Mouse (Mus musculus) small intestine, adult 10 weeks (tissue): ENCODE data around the gene Col25a1. TPM values are rescaled to one million over a fixed set of nuclear protein-coding genes. Genes with fewer than 3 reads are reported as not detected.

Experiments used
- polyA plus RNA-seq: library from polyadenylated mRNA; stranded (reverse); fragments of 350-450 nt; fragmentation: Illumina TruSeq; extraction: RNeasy Lipid Tissue Mini Kit (QIAGEN cat#74804); gene quantifications from one replicate; pipeline ENCODE4 v1.2.3, GENCODE M21; 2014; ENCODE audit warnings: low replicate concordance

Col25a1 gene
- 0.93 TPM for polyA plus RNA-seq

GRCm38 (mm10) chr3:130131201-130131600, at the start of gene Col25a1:
Gene Col25a1 (plus strand): TSS chr3:130131501.

DNA sequence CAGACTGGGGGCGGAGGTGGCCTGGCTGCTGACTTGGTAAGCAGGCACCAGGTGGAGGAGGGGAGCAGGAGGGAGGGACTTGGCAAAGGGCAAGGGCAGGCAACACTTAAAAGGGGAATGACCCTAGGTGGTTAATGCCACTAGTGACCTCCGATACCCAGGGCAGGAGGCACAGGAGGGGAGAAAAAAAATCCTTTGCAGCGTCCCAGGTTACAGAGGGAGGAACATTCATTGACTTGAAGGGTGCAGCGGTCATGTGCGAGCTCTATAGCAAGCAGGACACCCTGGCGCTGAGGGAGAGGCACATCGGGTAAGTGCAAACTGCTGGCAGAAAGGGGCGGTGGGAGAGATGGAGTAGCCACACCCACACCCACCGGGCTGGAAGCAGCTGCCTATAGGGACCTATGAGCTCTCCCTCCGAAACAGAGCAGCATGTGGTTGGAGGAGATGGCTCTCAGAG, 486.2 kb downstream of the Col25a1 start, which contains the start of gene Etnppl:
Gene Etnppl (plus strand): TSS at position 10 of the 460 bp plus-strand sequence.

Other genes with a start within 250 kb of the Col25a1 start
- gene Casp6, start 230.1 kb upstream of the Col25a1 start, polyA plus RNA-seq: 353 TPM
- 1.9 TPM for gene Mcub, start 161.3 kb upstream of the Col25a1 start, polyA plus RNA-seq
- 35.6 TPM for gene Sec24b, start 69.9 kb upstream of the Col25a1 start, polyA plus RNA-seq